9 mouse cellular contexts compared by ENCODE assay signal in the genomic region with DNA sequence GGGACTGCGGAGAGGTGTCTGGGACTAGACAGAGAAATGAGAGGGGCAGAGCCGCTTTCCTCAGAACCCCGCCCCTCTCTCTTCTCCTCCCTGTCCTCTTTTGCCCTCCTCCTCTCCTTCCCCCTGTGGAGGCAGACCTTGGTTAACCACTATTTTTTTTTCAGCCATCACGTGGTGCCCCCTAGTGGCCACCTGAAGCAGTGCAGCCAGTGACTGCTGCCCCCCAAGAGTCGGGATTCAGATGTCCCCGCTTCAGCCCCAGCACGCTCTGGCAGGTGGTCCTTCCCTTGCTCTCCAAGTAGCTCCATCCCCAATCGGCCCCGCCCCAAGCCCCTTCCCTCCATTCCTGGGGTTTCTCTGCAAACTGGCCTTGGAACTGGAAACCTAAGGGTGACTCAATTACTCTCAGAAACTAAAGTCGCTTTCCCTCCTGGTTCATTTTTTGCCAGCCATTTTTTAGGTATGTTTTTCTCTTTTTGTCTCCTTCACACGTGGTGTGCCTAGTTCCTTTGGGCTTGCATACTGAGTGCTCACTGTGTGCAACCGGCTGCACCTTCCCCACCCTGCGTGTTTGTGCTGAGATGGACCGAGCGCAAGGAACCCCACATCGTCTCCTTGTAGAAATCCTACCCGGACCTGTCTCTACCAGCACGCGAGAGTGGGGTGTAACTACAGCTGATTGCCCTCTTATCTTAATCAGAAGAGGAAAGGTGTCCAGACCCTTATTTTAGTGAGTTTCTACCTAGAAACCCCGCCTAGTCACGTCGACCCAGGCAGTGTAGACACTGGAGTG. TPM values are rescaled to one million over a fixed set of nuclear protein-coding genes. Genes with fewer than 3 reads are reported as not detected.
A peak's percentile ranks its signal among the peaks of the same experiment; 100 is the strongest.
DNase-seq lines count a peak whose midpoint lies in the region; ATAC-seq and TF ChIP-seq lines count a peak whose summit lies in the region.
"Had no signal": no experiment of that assay in that cellular context is flagged by ENCODE, and none has a peak within 500 bp of the region (broad histone marks: within the 10 kb centered on the region; RNA-seq: fewer than 3 reads in every experiment).

No protein-coding gene starts in this region.

- peak overlapping the region; percentile 87; the same call in 1 of the 2 replicates for H3K9ac ChIP-seq in forebrain, embryonic 15.5 days (replicated peaks)
- H3K9ac ChIP-seq in midbrain, embryonic 13.5 days (replicated peaks), result no peak overlapping the region
- H3K9ac ChIP-seq in heart, embryonic 12.5 days, result no peak overlapping the region

- WGBS in thymus, adult 2 months, result 31% methylated on average over 22 of the region's 22 CpGs
- 10% methylated on average over 22 of the region's 22 CpGs for WGBS in forebrain, embryonic 15.5 days
- 8% methylated on average over 22 of the region's 22 CpGs for WGBS in midbrain, embryonic 13.5 days
- WGBS in heart, embryonic 12.5 days, result 16% methylated on average over 22 of the region's 22 CpGs

- DNase-seq in gastrocnemius, postnatal 25 days, result peak; percentile 10
- DNase-seq in gastrocnemius, postnatal 36 days, result no peak
- peak; percentile 30 for DNase-seq in thymus, adult 2 months
- no peak for DNase-seq in thymus, adult 18-20 months
- DNase-seq in thymus, postnatal 36 days, result peak; percentile 24 to 28

- ATAC-seq in forebrain, embryonic 15.5 days (replicated peaks), result no peak
- ATAC-seq in midbrain, embryonic 13.5 days, result no peak
- ATAC-seq in heart, embryonic 12.5 days (ENCODE audit: insufficient number of reproducible peaks, low FRiP score), result no peak

- no peak overlapping the region for H3K27ac ChIP-seq in thymus, adult 2 months (ENCODE audit: control insufficient read depth, insufficient read depth, low read length)
- H3K27ac ChIP-seq in forebrain, embryonic 15.5 days (replicated peaks), result no peak overlapping the region
- no peak overlapping the region for H3K27ac ChIP-seq in midbrain, embryonic 13.5 days
- no peak overlapping the region for H3K27ac ChIP-seq in heart, embryonic 12.5 days (ENCODE audit: poor library complexity, severe bottlenecking)

- H3K4me2 ChIP-seq in forebrain, embryonic 15.5 days (replicated peaks), result peak overlapping the region; percentile 77
- H3K4me2 ChIP-seq in midbrain, embryonic 13.5 days (replicated peaks), result peak overlapping the region; percentile 76
- no peak overlapping the region for H3K4me2 ChIP-seq in heart, embryonic 12.5 days

- H3K4me3 ChIP-seq in thymus, adult 2 months (ENCODE audit: control insufficient read depth, insufficient read depth, low read length), result no peak overlapping the region
- peak overlapping the region; percentile 82 for H3K4me3 ChIP-seq in forebrain, embryonic 15.5 days
- peak overlapping the region; percentile 59 for H3K4me3 ChIP-seq in midbrain, embryonic 13.5 days (replicated peaks)
- no peak overlapping the region for H3K4me3 ChIP-seq in heart, embryonic 12.5 days

- H3K9me3 ChIP-seq in forebrain, embryonic 15.5 days, result no peaks in the 10 kb centered on the region
- no peaks in the 10 kb centered on the region for H3K9me3 ChIP-seq in midbrain, embryonic 13.5 days
- peaks cover 4% of the 10 kb centered on the region; the same call in 1 of the 2 replicates for H3K9me3 ChIP-seq in heart, embryonic 12.5 days (replicated peaks)

- peaks cover 2% of the 10 kb centered on the region; the same call in 1 of the 2 replicates for H3K27me3 ChIP-seq in thymus, adult 2 months (ENCODE audit: control insufficient read depth, insufficient read depth, low read length)
- H3K27me3 ChIP-seq in forebrain, embryonic 15.5 days, result peaks cover 15% of the 10 kb centered on the region; the same call in 1 of the 2 replicates
- peaks cover 40% of the 10 kb centered on the region for H3K27me3 ChIP-seq in midbrain, embryonic 13.5 days
- peaks cover 80% of the 10 kb centered on the region for H3K27me3 ChIP-seq in heart, embryonic 12.5 days (replicated peaks)

- TF ChIP-seq CTCF in thymus, adult 2 months (IDR thresholded peaks at IDR 0.05; ENCODE audit: borderline replicate concordance, control insufficient read depth, extremely low read depth, insufficient read depth, low read length, poor library complexity), result peak; percentile 84

- no peaks in the 10 kb centered on the region for H3K4me1 ChIP-seq in thymus, adult 2 months (replicated peaks; ENCODE audit: control insufficient read depth, insufficient read depth, low read length)
- H3K4me1 ChIP-seq in forebrain, embryonic 15.5 days, result peaks cover 36% of the 10 kb centered on the region
- peaks cover 29% of the 10 kb centered on the region for H3K4me1 ChIP-seq in midbrain, embryonic 13.5 days (replicated peaks)
- peaks cover 13% of the 10 kb centered on the region for H3K4me1 ChIP-seq in heart, embryonic 12.5 days (replicated peaks)

- intact Hi-C loops in gastrocnemius, postnatal 36 days (cut with DNase I), result no loop called here

- no peak for TF ChIP-seq POLR2A in thymus, adult 2 months (IDR thresholded peaks at IDR 0.05; ENCODE audit: control insufficient read depth, extremely low read depth, insufficient read depth, low read length, poor library complexity)

- H3K36me3 ChIP-seq in thymus, adult 2 months (ENCODE audit: control insufficient read depth, insufficient read depth, low read length), result no peaks in the 10 kb centered on the region
- H3K36me3 ChIP-seq in forebrain, embryonic 15.5 days, result no peaks in the 10 kb centered on the region
- peaks cover 4% of the 10 kb centered on the region; the same call in 1 of the 2 replicates for H3K36me3 ChIP-seq in midbrain, embryonic 13.5 days
- no peaks in the 10 kb centered on the region for H3K36me3 ChIP-seq in heart, embryonic 12.5 days

RNA-seq across cellular contexts. Expression of a gene that starts 2.0 kb away (rescaled TPM):
- under 1 TPM; 0.13 to 0.20 TPM for total RNA-seq in gastrocnemius, postnatal 25 days (2021)
- under 1 TPM in 1 of 2 experiments, not detected in 1; 0.13 TPM for total RNA-seq in gastrocnemius, postnatal 36 days (2021)
- 0.51 and 0.93 TPM in 2 replicates for polyA plus RNA-seq in thymus, adult 2 months (2012; rRNA removed)
- 121 and 123 TPM in 2 replicates for polyA plus RNA-seq in forebrain, embryonic 15.5 days (2015; fragmentation: Nextera tagmentation; extraction: Ambion mirVana)
- 92.0 and 96.7 TPM in 2 replicates for polyA plus RNA-seq in midbrain, embryonic 13.5 days (2015; fragmentation: Nextera tagmentation; extraction: Ambion mirVana)
- 0.87 and 1.1 TPM in 2 replicates for polyA plus RNA-seq in heart, embryonic 12.5 days (2016; fragmentation: Nextera tagmentation; extraction: Ambion mirVana)
- total RNA-seq: hematopoietic stem cell, adult 5-6 weeks had no signal

Comparison
In these comparisons a context has a peak if more than half of its experiments do, and no peak if none do; other contexts are left out.
1. DNase-seq: peak in gastrocnemius, postnatal 25 days (single experiment), thymus, adult 2 months (single experiment) and thymus, postnatal 36 days (2 of 2); none in gastrocnemius, postnatal 36 days (0 of 2) and thymus, adult 18-20 months (0 of 2).
2. H3K4me3 ChIP-seq: peak in forebrain, embryonic 15.5 days (single experiment) and midbrain, embryonic 13.5 days (single experiment); none in thymus, adult 2 months (single experiment) and heart, embryonic 12.5 days (single experiment).
3. RNA of a gene that starts 2.0 kb away (polyA plus RNA-seq): 121 to 123 TPM in forebrain, embryonic 15.5 days and 92.0 to 96.7 TPM in midbrain, embryonic 13.5 days; 0.87 to 1.1 TPM in heart, embryonic 12.5 days and 0.51 to 0.93 TPM in thymus, adult 2 months; every median in the first group is over 10 times any median in the second.